Mouse (Mus musculus) cerebellum, adult 2 months (tissue): ENCODE measurements around the gene Elovl7.

Experiments
- CTCF ChIP-seq: fragments of 200-500 bp; IDR thresholded peaks from 2 replicates; pipeline ENCODE4 v1.5.1; 2011; ENCODE audit warnings: low read depth, mild to moderate bottlenecking, control low read depth, low read length, moderate library complexity, borderline replicate concordance; ENCODE audit not compliant: insufficient read depth
- POLR2A ChIP-seq: fragments of 200-500 bp; IDR thresholded peaks from 2 replicates; pipeline ENCODE4 v1.6.1; 2011; ENCODE audit warnings: low read length, control low read depth, borderline replicate concordance; ENCODE audit not compliant: insufficient read depth

DNA sequence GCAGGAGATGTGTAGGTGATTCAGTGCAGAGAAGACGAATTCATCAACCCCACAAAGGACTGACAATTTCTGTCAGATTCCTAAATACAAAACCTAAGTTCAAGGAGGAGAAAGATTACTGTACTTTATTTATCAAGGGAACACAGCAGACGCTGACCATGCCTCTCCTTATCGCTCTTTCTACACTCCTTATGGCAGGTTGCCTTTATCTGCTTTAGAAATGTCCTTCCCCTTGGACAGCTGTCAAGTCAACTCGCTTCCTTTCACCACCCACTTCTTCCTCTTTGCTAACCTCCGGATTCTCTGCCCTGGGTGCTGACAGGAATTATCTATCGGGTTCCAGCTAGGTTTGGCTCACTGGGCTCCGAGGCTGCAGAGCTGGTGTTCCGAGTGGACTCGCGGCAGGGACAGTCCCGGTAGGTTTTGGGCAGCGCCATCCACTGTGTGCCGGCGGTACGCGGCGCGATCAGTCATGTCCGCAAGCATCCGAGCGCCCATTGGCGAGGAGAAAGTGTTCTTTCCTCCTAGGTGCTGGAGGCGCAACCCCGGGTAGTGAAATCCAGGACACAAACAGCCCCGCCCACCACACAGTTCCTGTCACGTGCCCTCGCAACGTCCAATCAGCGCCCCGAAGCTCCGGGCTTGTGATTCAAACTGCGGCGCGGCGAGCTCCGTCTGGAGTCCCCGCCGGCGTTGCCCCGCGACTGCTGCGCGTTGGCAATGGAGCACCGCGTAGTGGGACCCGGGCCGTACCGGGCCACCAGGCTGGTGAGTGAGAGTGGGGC, 101.7 kb downstream of the Elovl7 start, which contains the start of gene Depdc1b:
- TF ChIP-seq POLR2A (no peak), CTCF (no peak)
